Mouse (Mus musculus) Patski (cell line): ENCODE measurements around the gene Trak2. TPM values are rescaled to one million over a fixed set of nuclear protein-coding genes. Genes with fewer than 3 reads are reported as not detected.
A peak's percentile ranks its signal among the peaks of the same experiment; 100 is the strongest.

ENCODE experiments used
- ATAC-seq: fragments of 100-300 bp; one replicate; pipeline ENCODE4 v1.8.0; 2021
- CTCF ChIA-PET: fragments of 350-600 bp; sonication (Branson Sonifier 250); formaldehyde crosslinking; loops from one replicate; lab custom pipeline; 2022; ENCODE audit warnings: inconsistent platforms; lab: Charles Lee
- POLR2A ChIA-PET: fragments of 350-600 bp; sonication (Branson Sonifier 250); formaldehyde crosslinking; loops from one replicate; lab custom pipeline; 2022; ENCODE audit warnings: antibody characterized with exemption, inconsistent platforms; lab: Charles Lee
- DNase-seq: peaks from one replicate; pipeline ENCODE4 v3.0.0-alpha.2; 2011; ENCODE audit warnings: low read depth, low spot score
- H3K27me3 ChIP-seq: fragments of 371-371 bp; one replicate; pipeline ENCODE4 v1.5.1; 2021
- CTCF ChIP-seq: fragments of 100-300 bp; IDR thresholded peaks from one replicate; pipeline ENCODE4 v1.5.1; 2021
- in situ Hi-C: fragments of 300-500 bp; cut with MboI; formaldehyde crosslinking; loops from 3 replicates; pipeline ENCODE4 v1.11.1; 2018; ENCODE audit warnings: low pct_unique_long_range_greater_than_20kb, mixed read lengths
- polyA plus RNA-seq: library from polyadenylated mRNA; unstranded; gene quantifications from one replicate; pipeline ENCODE4 v1.2.3, GENCODE M21; 2021

Trak2 gene
- polyA plus RNA-seq, 1 experiment from 2014 or later = 77.4 TPM

- no peaks in the 10 kb centered on the region for H3K27me3 ChIP-seq
- CTCF ChIA-PET = interaction anchor here (1.2 to 1.6 kb wide), 3 partner anchors 12 to 22 kb away, joined by 3 read pairs; no protein-coding TSS in a partner anchor
- POLR2A ChIA-PET = interaction anchor here (0.5 kb wide), 1 partner anchor 132 kb away, joined by 3 read pairs; no protein-coding TSS in a partner anchor
- in situ Hi-C loops = no loop called here
- ATAC-seq (no peak), DNase-seq (no peak)
- no peak for TF ChIP-seq CTCF
These were observed 18.4 kb downstream of the Trak2 start for GRCm38 (mm10) chr1:58954578-58955410.

- ATAC-seq (no peak), DNase-seq (no peak)
- no peak for TF ChIP-seq CTCF
- in situ Hi-C loops = no loop called here
- no peaks in the 10 kb centered on the region for H3K27me3 ChIP-seq
- ChIA-PET CTCF (interaction anchor here (1.2 to 1.4 kb wide), 2 partner anchors 13 to 23 kb away, joined by 3 read pairs; no protein-coding TSS in a partner anchor), POLR2A (no interaction called here)
These were observed 19.4 kb downstream of the Trak2 start for GRCm38 (mm10) chr1:58953686-58954434.

GRCm38 (mm10) chr1:58952997-58953396 lies 20.2 kb downstream of the Trak2 start:
- POLR2A ChIA-PET = no interaction called here
- no peak for TF ChIP-seq CTCF
- no peaks in the 10 kb centered on the region for H3K27me3 ChIP-seq
- DNase-seq (no peak), ATAC-seq (no peak)
- CTCF ChIA-PET = interaction anchor here (1.9 kb wide), 1 partner anchor 8 kb away, joined by 8 read pairs; no protein-coding TSS in a partner anchor
- in situ Hi-C loops = no loop called here

GRCm38 (mm10) chr1:58952526-58952925 lies 20.7 kb downstream of the Trak2 start:
- no peak for ATAC-seq
- no peak for TF ChIP-seq CTCF
- CTCF ChIA-PET = interaction anchor here (1.3 to 1.9 kb wide), 2 partner anchors 9 to 10 kb away, joined by 5 to 8 read pairs; no protein-coding TSS in a partner anchor
- H3K27me3 ChIP-seq = no peaks in the 10 kb centered on the region
- POLR2A ChIA-PET = interaction anchor here (1.2 kb wide), 1 partner anchor 11 kb away, joined by 3 read pairs; no protein-coding TSS in a partner anchor
- in situ Hi-C loops = no loop called here
- DNase-seq = no peak

- CTCF ChIA-PET = interaction anchor here (1.3 to 1.9 kb wide), 2 partner anchors 9 to 11 kb away, joined by 5 to 8 read pairs; no protein-coding TSS in a partner anchor
- DNase-seq (no peak), ATAC-seq (peak; percentile 31)
- H3K27me3 ChIP-seq = no peaks in the 10 kb centered on the region
- POLR2A ChIA-PET = interaction anchor here (1.2 kb wide), 1 partner anchor 12 kb away, joined by 3 read pairs; no protein-coding TSS in a partner anchor
- in situ Hi-C loops = no loop called here
- TF ChIP-seq CTCF = no peak
These were observed 21.4 kb downstream of the Trak2 start for GRCm38 (mm10) chr1:58951841-58952240.

GRCm38 (mm10) chr1:58950899-58951648 lies 22.2 kb downstream of the Trak2 start:
- CTCF ChIA-PET = interaction anchor here (0.8 to 1.9 kb wide), 6 partner anchors 9 to 22 kb away, joined by 3 to 8 read pairs (median 4); partner anchors contain the start of genes Stradb and Trak2
- H3K27me3 ChIP-seq = no peaks in the 10 kb centered on the region
- no peak for DNase-seq
- no peak for TF ChIP-seq CTCF
- POLR2A ChIA-PET = interaction anchor here (1.2 kb wide), 1 partner anchor 12 kb away, joined by 3 read pairs; no protein-coding TSS in a partner anchor
- ATAC-seq = peak; percentile 86
- in situ Hi-C loops = no loop called here

GRCm38 (mm10) chr1:58949561-58950106 lies 23.6 kb downstream of the Trak2 start:
- DNase-seq (no peak), ATAC-seq (no peak)
- POLR2A ChIA-PET = interaction anchor here (0.6 to 1.4 kb wide), 3 partner anchors 24 to 1174 kb away, joined by 3 to 4 read pairs (median 4); partner anchors contain the start of genes Stradb and Trak2
- in situ Hi-C loops = no loop called here
- CTCF ChIA-PET = interaction anchor here (1.5 kb wide), 1 partner anchor 12 kb away, joined by 5 read pairs; no protein-coding TSS in a partner anchor
- no peak for TF ChIP-seq CTCF
- no peaks in the 10 kb centered on the region for H3K27me3 ChIP-seq

- DNase-seq (no peak), ATAC-seq (no peak)
- in situ Hi-C loops = no loop called here
- TF ChIP-seq CTCF = no peak
- CTCF ChIA-PET = interaction anchor here (0.9 to 1.4 kb wide), 4 partner anchors 10 to 33 kb away, joined by 3 to 4 read pairs (median 3); no protein-coding TSS in a partner anchor
- no peaks in the 10 kb centered on the region for H3K27me3 ChIP-seq
- POLR2A ChIA-PET = no interaction called here
These were observed 26.5 kb downstream of the Trak2 start for GRCm38 (mm10) chr1:58946718-58947117.
